11 mouse cellular contexts compared by ENCODE assay signal in the genomic region with DNA sequence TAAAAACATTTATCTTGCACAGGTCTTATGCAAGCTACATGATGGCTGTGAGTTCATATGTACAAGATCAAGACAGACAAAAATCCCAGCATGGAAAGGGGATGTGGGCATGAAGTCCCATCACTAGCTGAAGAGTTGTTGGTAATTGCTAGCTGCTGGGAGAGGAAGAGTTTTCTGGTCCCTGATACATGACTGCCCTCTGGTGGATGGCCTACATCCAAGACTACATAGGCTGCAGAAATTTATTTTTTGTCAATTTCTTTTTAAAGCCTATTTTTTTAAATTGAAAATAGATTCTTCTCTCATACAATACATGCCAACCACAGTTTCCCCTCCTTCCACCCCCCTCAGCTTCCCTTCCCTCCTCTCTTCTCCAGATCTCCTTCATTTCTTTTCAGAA. TPM values are rescaled to one million over a fixed set of nuclear protein-coding genes. Genes with fewer than 3 reads are reported as not detected.
A peak's percentile ranks its signal among the peaks of the same experiment; 100 is the strongest.
DNase-seq lines count a peak whose midpoint lies in the region; ATAC-seq lines count a peak whose summit lies in the region.
"Had no signal": no experiment of that assay in that cellular context is flagged by ENCODE, and none has a peak within 500 bp of the region (broad histone marks: within the 10 kb centered on the region; RNA-seq: fewer than 3 reads in every experiment).

No protein-coding gene starts in this region.

- ATAC-seq in frontal cortex, adult (ENCODE audit: low TSS enrichment), result no peak

- intact Hi-C loops in gastrocnemius, postnatal 14 days (cut with DNase I; ENCODE audit: low total_unique reads), result no loop called here

- peak; percentile 28 for DNase-seq in adrenal gland, adult 2 months
- no peak for DNase-seq in adrenal gland, adult 8-10 months
- peak; percentile 25 for DNase-seq in layer of hippocampus, adult 11-12 months (ENCODE audit: low spot score)
- DNase-seq in layer of hippocampus, postnatal 36 days, result no peak
- peak; percentile 20 for DNase-seq in R1 (ENCODE audit: low read depth, low spot score)
- peak; percentile 10 for DNase-seq in gastrocnemius, postnatal 14 days
- DNase-seq in right cerebral cortex, postnatal 4 days, result peak; percentile 41

RNA-seq across cellular contexts. Expression of a gene that starts 19.2 kb away (rescaled TPM):
- 10 to 100 TPM in 1 of 2 experiments, 1 to 10 TPM in 1; 9.8 to 24.1 TPM for total RNA-seq in adrenal gland, adult 2 months (2021)
- 0.38 and 0.57 TPM in 2 replicates for polyA plus RNA-seq in adrenal gland, adult 2 months (2012; rRNA removed)
- total RNA-seq in adrenal gland, adult 8-10 months (2022), result 10 to 100 TPM; 16.2 to 29.2 (median 18.0) TPM
- total RNA-seq in layer of hippocampus, postnatal 36 days (2021), result 10 to 100 TPM; 22.7 to 23.9 TPM
- total RNA-seq in gastrocnemius, postnatal 14 days (2021), result 1 to 10 TPM; 3.5 to 3.9 TPM

RNA-seq across cellular contexts. Expression of a gene that starts 19.2 kb away (rescaled TPM):
- total RNA-seq in adrenal gland, adult 2 months (2021), result 100 to 1,000 TPM in 1 of 2 experiments, 10 to 100 TPM in 1; 66.2 to 130 TPM
- 28.7 and 38.8 TPM in 2 replicates for polyA plus RNA-seq in adrenal gland, adult 2 months (2012; rRNA removed)
- 100 to 1,000 TPM in 3 of 4 experiments, 10 to 100 TPM in 1; 90.4 to 125 (median 114) TPM for total RNA-seq in adrenal gland, adult 8-10 months (2022)
- total RNA-seq in layer of hippocampus, postnatal 36 days (2021), result 100 to 1,000 TPM; 316 to 323 TPM
- 10 to 100 TPM; 14.6 to 17.4 TPM for total RNA-seq in gastrocnemius, postnatal 14 days (2021)

RNA-seq across cellular contexts. Expression of a gene that starts 35.7 kb away (rescaled TPM):
- 10 to 100 TPM; 15.4 to 24.2 TPM for total RNA-seq in adrenal gland, adult 2 months (2021)
- 2.2 and 4.5 TPM in 2 replicates for polyA plus RNA-seq in adrenal gland, adult 2 months (2012; rRNA removed)
- total RNA-seq in adrenal gland, adult 8-10 months (2022), result 10 to 100 TPM; 19.4 to 23.1 (median 20.8) TPM
- 10 to 100 TPM; 72.2 to 76.5 TPM for total RNA-seq in layer of hippocampus, postnatal 36 days (2021)
- 1 to 10 TPM; 7.9 to 8.8 TPM for total RNA-seq in gastrocnemius, postnatal 14 days (2021)

RNA-seq across cellular contexts. Expression of a gene that starts 36.6 kb away (rescaled TPM):
- 1 to 10 TPM in 1 of 2 experiments, not detected in 1; 4.4 TPM for total RNA-seq in adrenal gland, adult 2 months (2021)
- not detected in 2 replicates for polyA plus RNA-seq in adrenal gland, adult 2 months (2012; rRNA removed)
- 1 to 10 TPM in 1 of 4 experiments, not detected in 3; 1.7 TPM for total RNA-seq in adrenal gland, adult 8-10 months (2022)
- not detected for total RNA-seq in layer of hippocampus, postnatal 36 days (2021)
- not detected for total RNA-seq in gastrocnemius, postnatal 14 days (2021)
- total RNA-seq: layer of hippocampus, postnatal 14 days had no signal
- polyA plus RNA-seq: embryonic facial prominence, embryonic 12.5 days; neural tube, embryonic 14.5 days had no signal

Comparison
In these comparisons a context has a peak if more than half of its experiments do, and no peak if none do; other contexts are left out.
1. DNase-seq: peak in adrenal gland, adult 2 months (single experiment), layer of hippocampus, adult 11-12 months (single experiment), R1 (single experiment), gastrocnemius, postnatal 14 days (single experiment) and right cerebral cortex, postnatal 4 days (single experiment); none in adrenal gland, adult 8-10 months (single experiment) and layer of hippocampus, postnatal 36 days (0 of 2).